Comparison of ENCODE assay signal across 15 mouse cellular contexts in genomic region chr2:166264756-166265155, GRCm38 (mm10).
DNase-seq lines count a peak whose midpoint lies in the region; ATAC-seq lines count a peak whose summit lies in the region.
"Had no signal": no experiment of that assay in that cellular context is flagged by ENCODE, and none has a peak within 500 bp of the region (broad histone marks: within the 10 kb centered on the region; RNA-seq: fewer than 3 reads in every experiment).

No protein-coding gene starts in this region.

- peaks cover 69% of the 10 kb centered on the region for H3K27me3 ChIP-seq in hindbrain, embryonic 10.5 days (ENCODE audit: insufficient read depth, poor library complexity, severe bottlenecking)
- no peaks in the 10 kb centered on the region; the same call in 1 of the 2 replicates for H3K27me3 ChIP-seq in hindbrain, embryonic 11.5 days (ENCODE audit: control insufficient read depth, insufficient read depth, low read length)
- no peaks in the 10 kb centered on the region for H3K27me3 ChIP-seq in limb, embryonic 10.5 days (ENCODE audit: low read depth, poor library complexity, severe bottlenecking)
- H3K27me3 ChIP-seq: intestine, embryonic 15.5 days; limb, embryonic 13.5 days; neural tube, embryonic 13.5 days had no signal

- H3K4me2 ChIP-seq in hindbrain, embryonic 11.5 days (replicated peaks; ENCODE audit: low read depth, low read length), result no peak overlapping the region
- H3K4me2 ChIP-seq: heart, embryonic 12.5 days; intestine, embryonic 15.5 days; limb, embryonic 13.5 days; neural tube, embryonic 13.5 days had no signal

- intact Hi-C loops in left cerebral cortex, postnatal 36 days (cut with DNase I), result no loop called here

- ATAC-seq in hindbrain, embryonic 11.5 days (ENCODE audit: low FRiP score), result no peak
- ATAC-seq: forebrain, embryonic 16.5 days; intestine, embryonic 15.5 days had no signal

- peaks cover 57% of the 10 kb centered on the region for H3K4me1 ChIP-seq in hindbrain, embryonic 10.5 days (replicated peaks)
- peaks cover 4% of the 10 kb centered on the region; the same call in 1 of the 2 replicates for H3K4me1 ChIP-seq in hindbrain, embryonic 11.5 days (replicated peaks; ENCODE audit: control insufficient read depth, insufficient read depth, low read length)
- H3K4me1 ChIP-seq in limb, embryonic 10.5 days, result peaks cover 56% of the 10 kb centered on the region

- no peak for DNase-seq in hindbrain, embryonic 10.5 days (ENCODE audit: low spot score)
- no peak for DNase-seq in hindbrain, embryonic 11.5 days (ENCODE audit: low spot score)
- peak; percentile 39 for DNase-seq in adrenal gland, postnatal 14 days
- DNase-seq in limb, embryonic 10.5 days (ENCODE audit: low spot score), result no peak
- DNase-seq in thymus, postnatal 0 days (ENCODE audit: low spot score), result peak; percentile 44
- DNase-seq in cerebellum, postnatal 10 days, result no peak
- no peak for DNase-seq in layer of hippocampus, postnatal 10 days (ENCODE audit: low spot score in 2 of 2)
- no peak for DNase-seq in left cerebral cortex, postnatal 36 days (ENCODE audit: low spot score in 2 of 2)
- DNase-seq: cerebellum, adult 9-10 months had no signal

- WGBS in hindbrain, embryonic 10.5 days, result 88% methylated on average over 9 of the region's 9 CpGs
- 76% methylated on average over 9 of the region's 9 CpGs for WGBS in hindbrain, embryonic 11.5 days
- 82% methylated on average over 9 of the region's 9 CpGs for WGBS in limb, embryonic 10.5 days

- H3K27ac ChIP-seq in hindbrain, embryonic 10.5 days, result peak overlapping the region; percentile 66; the same call in 1 of the 2 replicates
- H3K27ac ChIP-seq in hindbrain, embryonic 11.5 days (ENCODE audit: low read depth, low read length), result no peak overlapping the region
- H3K27ac ChIP-seq in limb, embryonic 10.5 days, result peak overlapping the region; percentile 61
- H3K27ac ChIP-seq: intestine, embryonic 15.5 days; layer of hippocampus, adult 2 months had no signal

- H3K9ac ChIP-seq in hindbrain, embryonic 11.5 days (ENCODE audit: low read depth, low read length), result no peak overlapping the region
- H3K9ac ChIP-seq: heart, embryonic 12.5 days; intestine, embryonic 15.5 days; limb, embryonic 13.5 days; neural tube, embryonic 13.5 days had no signal

- H3K4me3 ChIP-seq in hindbrain, embryonic 10.5 days, result no peak overlapping the region
- H3K4me3 ChIP-seq in hindbrain, embryonic 11.5 days (ENCODE audit: low read depth, low read length), result no peak overlapping the region
- no peak overlapping the region for H3K4me3 ChIP-seq in limb, embryonic 10.5 days
- H3K4me3 ChIP-seq: heart, embryonic 12.5 days; intestine, embryonic 15.5 days; layer of hippocampus, adult 2 months; limb, embryonic 13.5 days; neural tube, embryonic 13.5 days had no signal

- no peaks in the 10 kb centered on the region for H3K36me3 ChIP-seq in hindbrain, embryonic 10.5 days
- H3K36me3 ChIP-seq in hindbrain, embryonic 11.5 days (ENCODE audit: control insufficient read depth, insufficient read depth, low read length), result no peaks in the 10 kb centered on the region
- no peaks in the 10 kb centered on the region for H3K36me3 ChIP-seq in limb, embryonic 10.5 days
- H3K36me3 ChIP-seq: heart, embryonic 12.5 days; intestine, embryonic 15.5 days; limb, embryonic 13.5 days; neural tube, embryonic 13.5 days had no signal

- H3K9me3 ChIP-seq in hindbrain, embryonic 10.5 days, result no peaks in the 10 kb centered on the region
- no peaks in the 10 kb centered on the region for H3K9me3 ChIP-seq in hindbrain, embryonic 11.5 days (ENCODE audit: control insufficient read depth, low read length)
- H3K9me3 ChIP-seq in limb, embryonic 10.5 days (replicated peaks), result no peaks in the 10 kb centered on the region
- H3K9me3 ChIP-seq: heart, embryonic 12.5 days; intestine, embryonic 15.5 days; limb, embryonic 13.5 days; neural tube, embryonic 13.5 days had no signal

Comparison
In these comparisons a context has a peak if more than half of its experiments do, and no peak if none do; other contexts are left out.
1. DNase-seq: peak in adrenal gland, postnatal 14 days (single experiment) and thymus, postnatal 0 days (single experiment); none in hindbrain, embryonic 10.5 days (single experiment), hindbrain, embryonic 11.5 days (single experiment), limb, embryonic 10.5 days (single experiment), cerebellum, postnatal 10 days (0 of 2), layer of hippocampus, postnatal 10 days (0 of 2) and left cerebral cortex, postnatal 36 days (0 of 2).